Mouse (Mus musculus) heart, postnatal 4 days (tissue): Measurements from ENCODE around the gene Lbp. TPM values are rescaled to one million over a fixed set of nuclear protein-coding genes. Genes with fewer than 3 reads are reported as not detected.
A peak's percentile ranks its signal among the peaks of the same experiment; 100 is the strongest.

ENCODE experiments used
- DNase-seq: peaks from one replicate; pipeline ENCODE4 v3.0.0; 2021
- total RNA-seq, 2 experiments: library from RNA; stranded (reverse); gene quantifications; 2 replicates each; pipeline ENCODE4 v1.2.3; 2021

Lbp gene
- total RNA-seq, 2 experiments from 2014 or later: 6.3 to 6.6 TPM

- DNase-seq: no peak
These were observed 57.9 kb downstream of the Lbp start for GRCm38 (mm10) chr2:158364175-158364574.

- no peak for DNase-seq
These were observed 59.0 kb downstream of the Lbp start for GRCm38 (mm10) chr2:158365099-158365850.

GRCm38 (mm10) chr2:158367654-158368053, 61.4 kb downstream of the Lbp start:
- no peak for DNase-seq

- DNase-seq: no peak
These were observed 62.0 kb downstream of the Lbp start for GRCm38 (mm10) chr2:158368313-158368712.

- DNase-seq: no peak
These were observed 63.3 kb downstream of the Lbp start for GRCm38 (mm10) chr2:158369474-158370172.

- DNase-seq: peak; percentile 25
These were observed 63.9 kb downstream of the Lbp start for GRCm38 (mm10) chr2:158370173-158370550.

- DNase-seq: no peak
These were observed 66.8 kb downstream of the Lbp start for GRCm38 (mm10) chr2:158373061-158373460.

- no peak for DNase-seq
These were observed 67.2 kb downstream of the Lbp start for GRCm38 (mm10) chr2:158373516-158373915.

GRCm38 (mm10) chr2:158375443-158376122, 69.3 kb downstream of the Lbp start, which contains the start of gene Snhg11:
Snhg11 (plus strand) TSS chr2:158375638.
- DNase-seq: no peak

GRCm38 (mm10) chr2:158376123-158376687, 69.9 kb downstream of the Lbp start:
- no peak for DNase-seq

- no peak for DNase-seq
These were observed 70.5 kb downstream of the Lbp start for GRCm38 (mm10) chr2:158376798-158377197.

GRCm38 (mm10) chr2:158377811-158378210, 71.5 kb downstream of the Lbp start:
- no peak for DNase-seq

- DNase-seq: peak; percentile 67
These were observed 73.2 kb downstream of the Lbp start for GRCm38 (mm10) chr2:158379354-158380078.

Other genes with a start within 250 kb of the Lbp start
- 100 to 1,000 TPM; 254 to 273 TPM for gene Tgm2, start 160.1 kb upstream of the Lbp start, total RNA-seq
- gene D630003M21Rik, start 77.3 kb upstream of the Lbp start, total RNA-seq: 1 to 10 TPM; 6.4 to 6.6 TPM
- gene Bpi, start 48.4 kb upstream of the Lbp start, total RNA-seq: not detected
- under 1 TPM; 0.05 to 0.52 TPM for gene Snhg11, start 69.1 kb downstream of the Lbp start, total RNA-seq
- gene Ralgapb, start 103.4 kb downstream of the Lbp start, total RNA-seq: 10 to 100 TPM; 29.2 to 32.9 TPM
- gene Adig, start 196.1 kb downstream of the Lbp start, total RNA-seq: 1 to 10 TPM in 1 of 2 experiments, under 1 TPM in 1; 0.61 to 1.1 TPM
- gene Arhgap40, start 206.3 kb downstream of the Lbp start, total RNA-seq: not detected